Mouse (Mus musculus): ENCODE results near the gene Egln3.

The Egln3 gene

DNA sequence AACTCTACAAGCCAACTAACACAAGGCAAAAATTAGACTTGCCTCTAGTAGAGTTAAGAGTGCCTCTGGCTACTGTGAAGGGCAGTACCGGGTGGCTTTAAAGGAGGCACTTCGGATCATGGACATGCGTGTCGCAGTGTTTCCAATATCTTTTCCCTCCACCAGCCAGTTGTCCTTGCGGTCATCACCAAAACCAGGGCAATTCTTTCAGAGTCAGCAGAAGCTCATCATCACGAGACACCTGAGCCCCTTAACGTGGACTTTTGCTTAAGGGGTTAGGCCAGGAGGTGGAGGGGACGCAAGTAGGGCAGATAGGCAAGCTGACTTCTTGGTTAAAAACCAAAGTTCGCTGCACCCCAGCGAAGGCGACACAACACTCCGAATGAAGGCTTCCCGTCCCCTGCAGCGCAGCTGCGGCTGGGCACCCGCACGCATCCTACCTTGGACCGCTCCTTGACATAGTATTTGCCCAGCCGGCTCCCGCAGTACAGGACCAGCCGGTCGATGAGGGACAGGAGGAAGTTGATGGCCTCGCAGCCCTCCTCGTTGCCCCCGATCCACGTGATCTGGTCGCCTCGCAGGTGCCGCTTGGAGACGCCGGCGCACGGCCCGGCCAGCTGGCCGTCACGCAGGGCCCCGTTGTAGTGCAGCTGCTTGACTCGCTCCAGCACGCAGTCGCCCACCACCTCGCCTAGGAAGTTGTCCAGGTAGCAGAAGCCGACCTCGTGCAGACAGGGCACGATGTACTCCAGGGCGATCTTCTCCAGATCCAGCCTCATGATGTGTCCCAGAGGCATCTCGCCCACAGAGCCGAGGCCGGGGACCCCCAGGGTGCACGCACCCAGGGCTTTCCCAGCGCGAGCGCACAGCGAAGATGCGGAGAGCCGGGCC, 650 bp downstream of the Egln3 start:
- in situ Hi-C loops (cut with MboI, MseI) = loop anchor here (5.0 kb wide), 1 partner anchor 109 kb away; no protein-coding TSS in a partner anchor

GRCm38 (mm10) chr12:54202276-54202675, 1.4 kb downstream of the Egln3 start:
- in situ Hi-C loops (cut with MboI, MseI) = loop anchor here (5.0 kb wide), 1 partner anchor 110 kb away; no protein-coding TSS in a partner anchor

- in situ Hi-C loops (cut with MboI, MseI) = loop anchor here (5.0 kb wide), 1 partner anchor 111 kb away; no protein-coding TSS in a partner anchor
Measured at GRCm38 (mm10) chr12:54200856-54201255, 2.8 kb downstream of the Egln3 start.

DNA sequence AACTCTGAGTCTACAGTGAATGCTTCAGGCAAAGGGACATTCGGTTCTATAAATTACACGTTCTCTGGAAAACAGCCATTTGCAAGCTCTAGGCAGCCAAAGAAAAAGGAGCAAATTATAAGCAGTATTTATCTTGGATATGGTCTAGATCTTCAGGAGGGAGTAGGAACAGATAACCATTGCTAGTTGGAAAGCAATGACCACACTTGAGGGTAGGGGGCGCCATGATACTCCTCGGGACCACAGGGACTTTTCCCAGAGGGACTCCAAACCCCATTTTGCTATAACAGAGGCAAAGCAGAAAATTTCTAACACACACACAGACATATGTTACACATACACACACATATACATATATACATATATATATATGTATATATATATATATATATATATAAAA, 3.5 kb downstream of the Egln3 start:
- in situ Hi-C loops (cut with MboI, MseI) = loop anchor here (5.0 kb wide), 1 partner anchor 112 kb away; no protein-coding TSS in a partner anchor

- in situ Hi-C loops (cut with MboI, MseI) = no loop called here
Measured at GRCm38 (mm10) chr12:54198282-54198918, 5.3 kb downstream of the Egln3 start.

- in situ Hi-C loops (cut with MboI, MseI) = no loop called here
Measured at GRCm38 (mm10) chr12:54197849-54198248, 5.8 kb downstream of the Egln3 start.

- in situ Hi-C loops (cut with MboI, MseI) = no loop called here
Measured at GRCm38 (mm10) chr12:54197301-54197782, 6.3 kb downstream of the Egln3 start.

DNA sequence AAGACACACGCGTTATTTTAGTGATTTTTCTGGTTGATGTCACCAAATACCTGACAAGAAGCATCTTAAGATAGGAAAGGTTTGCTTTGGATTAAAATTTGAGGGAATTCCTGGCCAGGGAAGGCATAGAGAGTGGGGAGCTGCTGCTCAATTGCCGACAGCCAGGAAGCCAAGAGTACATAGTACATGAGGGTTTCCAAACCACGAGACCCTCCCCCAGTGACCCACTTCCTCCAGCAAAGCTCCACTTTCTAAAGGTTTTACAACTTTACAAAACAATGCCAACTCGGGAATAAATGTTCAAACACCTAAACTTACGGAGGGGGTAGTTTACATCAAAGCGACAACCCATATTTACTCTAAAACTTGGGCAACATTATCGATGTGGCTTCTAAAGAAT, 6.8 kb downstream of the Egln3 start:
- in situ Hi-C loops (cut with MboI, MseI) = no loop called here

DNA sequence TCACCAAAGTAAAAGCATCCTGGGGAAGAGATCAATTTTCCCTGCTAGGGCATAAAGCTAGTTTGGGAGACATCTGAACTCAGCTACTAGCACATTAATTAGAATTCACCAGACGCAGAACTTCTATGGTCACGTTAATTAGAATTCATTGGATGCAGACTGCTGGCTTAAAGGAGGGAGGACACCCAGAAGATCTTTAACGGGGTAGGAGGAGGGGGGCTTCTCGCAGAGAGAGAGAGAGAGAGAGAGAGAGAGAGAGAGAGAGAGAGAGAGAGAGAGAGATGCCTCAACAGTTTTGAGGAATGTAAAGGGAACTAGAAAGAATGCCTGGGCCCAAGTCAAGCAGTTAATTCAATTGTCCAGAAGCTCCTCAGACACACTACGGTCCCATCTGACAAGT, 9.5 kb downstream of the Egln3 start:
- in situ Hi-C loops (cut with MboI, MseI) = no loop called here

DNA sequence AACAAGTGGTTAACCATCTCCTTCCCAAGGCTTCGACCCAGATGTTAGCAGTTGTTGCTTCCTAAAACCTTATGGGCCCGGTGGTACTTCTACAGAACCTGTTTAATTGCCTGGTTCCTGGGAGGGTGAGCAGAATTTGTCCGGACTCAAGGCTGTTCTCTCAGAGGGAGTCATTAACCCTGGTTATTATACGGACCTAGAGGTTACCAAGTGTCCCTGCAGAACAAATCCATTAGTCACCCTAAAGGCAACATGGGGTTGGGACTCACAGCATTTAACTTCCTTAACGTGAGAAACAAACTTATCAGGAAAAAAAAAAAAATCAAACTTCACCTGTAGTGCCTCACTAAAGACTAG, 11.4 kb downstream of the Egln3 start:
- in situ Hi-C loops (cut with MboI, MseI) = no loop called here

- in situ Hi-C loops (cut with MboI, MseI) = no loop called here
Measured at GRCm38 (mm10) chr12:54191608-54192304, 11.9 kb downstream of the Egln3 start.

DNA sequence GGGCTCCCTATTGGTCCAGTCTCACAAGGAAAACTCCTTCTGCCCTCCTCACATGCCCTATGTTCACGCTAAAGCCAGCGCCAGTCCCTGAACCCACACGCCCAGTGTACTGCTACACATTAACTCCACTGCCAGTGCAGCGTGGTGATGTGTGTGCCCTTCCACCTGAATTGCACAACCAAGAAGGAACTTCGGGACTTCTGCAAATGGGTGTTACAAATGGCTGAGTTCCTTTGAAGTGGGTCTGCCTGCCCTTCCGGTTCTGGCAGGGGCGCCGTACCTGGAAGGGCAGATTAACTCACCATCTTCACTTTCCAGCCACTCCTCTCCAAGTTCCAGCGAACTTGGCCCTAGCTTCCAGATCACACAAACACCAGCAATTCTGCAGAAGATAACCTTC, 12.5 kb downstream of the Egln3 start:
- in situ Hi-C loops (cut with MboI, MseI) = no loop called here

- in situ Hi-C loops (cut with MboI, MseI) = loop anchor here (10.0 kb wide), 1 partner anchor 747 kb away; no protein-coding TSS in a partner anchor
Measured at GRCm38 (mm10) chr12:54187812-54188600, 15.7 kb downstream of the Egln3 start.

- in situ Hi-C loops (cut with MboI, MseI) = loop anchor here (10.0 kb wide), 1 partner anchor 748 kb away; no protein-coding TSS in a partner anchor
Measured at GRCm38 (mm10) chr12:54186926-54187623, 16.6 kb downstream of the Egln3 start.

GRCm38 (mm10) chr12:54184264-54184663, 19.4 kb downstream of the Egln3 start:
- in situ Hi-C loops (cut with MboI, MseI) = loop anchor here (10.0 kb wide), 1 partner anchor 751 kb away; no protein-coding TSS in a partner anchor

GRCm38 (mm10) chr12:54178323-54178722, 25.3 kb downstream of the Egln3 start:
- in situ Hi-C loops (cut with MboI, MseI) = no loop called here

DNA sequence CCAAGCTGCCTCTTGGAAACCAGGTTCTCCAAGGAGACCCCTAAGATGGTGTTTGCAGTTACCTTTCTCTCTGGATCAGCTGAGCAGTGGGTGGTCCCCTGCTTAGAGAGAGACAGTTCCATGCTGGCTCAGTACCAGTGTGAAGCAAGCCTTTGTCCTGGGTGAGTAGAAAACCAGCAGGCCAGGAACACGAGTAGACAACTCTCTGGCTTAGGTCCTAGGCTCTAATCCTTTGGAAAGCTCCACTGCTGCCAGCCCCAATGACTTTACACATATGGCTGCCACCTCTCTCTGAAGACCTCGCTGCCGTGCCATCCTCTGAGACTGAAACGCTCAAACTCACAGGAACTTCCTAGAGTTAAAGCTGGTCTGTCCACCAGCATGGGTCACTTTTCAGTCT, 34.9 kb downstream of the Egln3 start:
- in situ Hi-C loops (cut with MboI, MseI) = no loop called here

- in situ Hi-C loops (cut with MboI, MseI) = no loop called here
Measured at GRCm38 (mm10) chr12:54167737-54168136, 35.9 kb downstream of the Egln3 start.

- in situ Hi-C loops (cut with MboI, MseI) = no loop called here
Measured at GRCm38 (mm10) chr12:54164724-54165050, 39.0 kb downstream of the Egln3 start.

DNA sequence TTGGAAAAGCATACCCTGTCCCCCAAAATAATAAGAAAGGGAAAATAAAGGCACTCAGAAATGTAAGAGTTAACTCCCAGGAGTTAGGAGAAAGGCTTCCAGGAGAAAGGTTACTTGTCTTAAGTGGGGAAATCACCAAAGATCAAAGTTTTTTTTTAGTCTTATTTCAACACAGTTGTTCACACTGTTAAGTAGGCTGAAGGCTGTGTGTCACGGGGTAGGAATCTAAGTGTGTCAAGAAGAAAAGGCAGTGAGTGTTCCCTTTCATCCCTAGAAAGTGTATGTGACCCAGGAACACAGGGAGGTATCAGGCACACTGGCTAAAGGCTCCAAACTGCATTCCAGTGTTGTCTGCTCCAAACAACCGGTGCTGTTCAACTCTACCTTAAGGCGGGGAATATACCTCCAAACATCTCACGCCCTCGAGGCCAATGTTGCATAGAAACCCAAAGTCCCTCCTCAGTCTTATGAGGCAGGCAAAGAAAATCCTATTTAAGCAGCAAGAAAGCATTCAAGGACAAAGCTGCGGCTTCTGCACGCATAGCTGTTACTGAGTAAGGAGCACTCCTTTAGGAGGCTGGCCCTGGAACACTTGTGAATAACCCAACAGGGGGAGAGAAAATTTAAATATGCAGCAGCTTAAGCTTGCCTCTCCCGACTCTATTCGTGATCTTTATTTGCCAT, 39.5 kb downstream of the Egln3 start:
- in situ Hi-C loops (cut with MboI, MseI) = no loop called here
